In genomic region chr16:25088649-25089019, GRCm38 (mm10) we compare ENCODE assay signal across 26 mouse cellular contexts.
"Had no signal": no experiment of that assay in that cellular context is flagged by ENCODE, and none has a peak within 500 bp of the region (broad histone marks: within the 10 kb centered on the region; RNA-seq: fewer than 3 reads in every experiment).

No protein-coding gene starts in this region.

- H3K9me3 ChIP-seq: heart, embryonic 13.5 days; heart, embryonic 15.5 days; hindbrain, embryonic 10.5 days; hindbrain, embryonic 12.5 days; intestine, embryonic 15.5 days; limb, embryonic 12.5 days; liver, embryonic 13.5 days; liver, embryonic 15.5 days had no signal

- ATAC-seq: hindbrain, embryonic 16.5 days; inflammation-experienced regulatory T-cells, adult 6 months; intestine, embryonic 15.5 days; intestine, postnatal 0 days; liver, postnatal 0 days had no signal

- H3K27me3 ChIP-seq: heart, embryonic 13.5 days; heart, embryonic 15.5 days; hindbrain, embryonic 12.5 days; intestine, embryonic 15.5 days; limb, embryonic 12.5 days; liver, embryonic 13.5 days; liver, embryonic 15.5 days had no signal

- H3K9ac ChIP-seq: heart, embryonic 13.5 days; heart, embryonic 15.5 days; hindbrain, embryonic 12.5 days; hindbrain, embryonic 14.5 days; intestine, embryonic 15.5 days; limb, embryonic 12.5 days; liver, embryonic 13.5 days; liver, embryonic 15.5 days; liver, postnatal 0 days had no signal

- H3K4me1 ChIP-seq: heart, embryonic 13.5 days; heart, embryonic 15.5 days; hindbrain, embryonic 12.5 days; intestine, embryonic 15.5 days; limb, embryonic 12.5 days; liver, embryonic 13.5 days; liver, embryonic 15.5 days had no signal

- H3K27ac ChIP-seq: heart, embryonic 13.5 days; heart, embryonic 15.5 days; hindbrain, embryonic 10.5 days; hindbrain, embryonic 12.5 days; hindbrain, embryonic 14.5 days; intestine, embryonic 15.5 days; layer of hippocampus, adult 2 months; left cerebral cortex, adult 2 months; limb, embryonic 12.5 days; liver, embryonic 13.5 days; liver, embryonic 15.5 days had no signal

- H3K36me3 ChIP-seq: heart, embryonic 13.5 days; heart, embryonic 15.5 days; hindbrain, embryonic 10.5 days; hindbrain, embryonic 12.5 days; intestine, embryonic 15.5 days; limb, embryonic 12.5 days; liver, embryonic 13.5 days; liver, embryonic 15.5 days had no signal

- H3K4me2 ChIP-seq: heart, embryonic 11.5 days; heart, embryonic 13.5 days; heart, embryonic 15.5 days; hindbrain, embryonic 12.5 days; hindbrain, embryonic 14.5 days; intestine, embryonic 15.5 days; limb, embryonic 12.5 days; liver, embryonic 11.5 days; liver, embryonic 13.5 days; liver, embryonic 15.5 days had no signal

- H3K4me3 ChIP-seq: heart, adult 2 months; heart, embryonic 13.5 days; heart, embryonic 15.5 days; hindbrain, embryonic 10.5 days; hindbrain, embryonic 12.5 days; intestine, embryonic 15.5 days; layer of hippocampus, adult 2 months; left cerebral cortex, adult 2 months; limb, embryonic 12.5 days; liver, embryonic 13.5 days; liver, embryonic 15.5 days had no signal

- DNase-seq: gastrocnemius, postnatal 10 days; gastrocnemius, postnatal 25 days; heart, adult 2 months; heart, postnatal 4 days; kidney, adult 18-20 months; kidney, adult 8-10 months; kidney, postnatal 25 days; kidney, postnatal 4 days; liver; liver, embryonic 13.5 days; liver, postnatal 0 days had no signal
